Mouse (Mus musculus) stomach, postnatal 0 days (tissue): ENCODE results near the gene Yipf7.

Experiments used
- CTCF ChIP-seq: IDR thresholded peaks from 2 replicates; pipeline ENCODE4 v1.5.1; 2016; ENCODE audit warnings: antibody characterized with exemption, low read depth, mild to moderate bottlenecking, moderate library complexity
- EP300 ChIP-seq: optimal IDR thresholded peaks from 2 replicates; pipeline ENCODE3; 2016; ENCODE audit warnings: antibody characterized with exemption

DNA sequence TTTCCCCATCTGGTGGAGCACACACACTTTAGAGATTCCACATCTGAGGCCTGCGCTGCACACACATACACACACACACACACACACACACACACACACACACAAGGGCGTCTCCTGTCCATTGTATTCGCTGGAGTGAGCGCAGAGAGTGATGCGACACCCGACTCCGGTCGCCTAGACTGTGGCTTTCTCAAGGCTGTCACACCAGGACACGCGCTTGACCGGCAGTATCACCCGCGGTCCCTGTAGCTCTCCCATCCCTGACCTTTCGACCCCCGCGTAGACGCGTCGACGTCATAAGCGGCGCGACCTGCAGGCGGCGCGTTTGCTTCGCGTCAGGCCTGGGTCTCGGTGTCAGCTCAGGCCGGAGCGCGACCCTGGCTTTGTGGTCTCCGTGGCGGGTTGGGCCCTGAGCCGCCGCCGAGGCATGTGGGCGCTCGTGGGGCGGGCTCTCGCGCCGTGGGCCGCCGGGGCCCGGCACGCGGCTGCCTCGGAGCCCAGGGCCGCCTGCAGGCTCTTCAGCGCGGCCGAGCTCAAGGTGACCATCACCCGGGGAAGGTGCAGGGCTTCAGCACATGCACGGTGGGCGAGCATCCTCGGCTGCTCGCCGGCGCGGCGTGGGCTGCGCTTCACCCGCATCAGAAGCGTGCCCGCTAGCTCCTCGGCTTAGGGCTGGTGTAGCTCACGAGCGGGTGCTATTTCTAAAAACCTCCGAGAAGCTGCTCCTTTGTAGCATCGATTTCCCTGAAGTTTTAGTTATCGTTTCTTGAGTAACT lies 14.4 kb upstream of the Yipf7 start, which contains the start of gene Guf1:
- TF ChIP-seq CTCF (peak; percentile 53), EP300 (no peak)
